Mouse (Mus musculus): ENCODE data around the gene Slc13a1.
"Not testable (repeated sequence)": the region's sequence is repeated elsewhere in the genome, so short reads cannot be mapped to it uniquely, and the experiment has no call there.

Gene Slc13a1

DNA sequence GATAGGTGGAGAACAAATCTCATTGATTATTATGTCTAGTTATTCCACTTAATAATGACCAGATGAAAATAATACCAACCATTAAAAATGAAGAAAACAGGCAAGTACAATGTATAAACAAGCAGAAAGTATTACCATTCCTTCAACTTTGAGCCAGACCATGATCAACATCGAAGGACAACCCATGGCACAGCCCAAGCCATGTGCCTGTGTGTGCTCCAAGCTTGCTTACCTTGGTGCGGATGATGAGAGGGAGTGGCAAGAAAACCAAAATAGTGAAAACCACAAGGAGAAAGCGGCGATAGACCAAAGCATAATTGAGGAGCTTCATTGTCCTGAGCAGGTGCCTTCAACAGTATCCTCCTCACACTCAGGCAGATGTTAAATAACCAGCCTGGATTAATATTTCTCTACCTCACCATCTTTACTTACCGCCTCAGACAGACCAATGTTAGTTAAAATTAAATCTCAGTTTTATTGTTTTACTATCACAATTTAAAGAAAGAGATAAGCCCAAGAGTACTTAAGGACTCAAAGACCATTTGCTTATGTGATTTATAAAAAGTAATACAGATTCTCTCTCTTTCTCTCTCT lies at the start of gene Slc13a1:
Gene Slc13a1, minus strand, starts transcription at position 359 of the 594 bp plus-strand sequence.
- DNase-seq (ENCODE audit: low spot score in 2 of 2), result no peak

- DNase-seq (ENCODE audit: low spot score in 2 of 2), result no peak
These were observed 40.0 kb upstream of the Slc13a1 start for GRCm38 (mm10) chr6:24207866-24208265.

- no peak for DNase-seq (ENCODE audit: low spot score in 2 of 2)
These were observed 34.3 kb upstream of the Slc13a1 start for GRCm38 (mm10) chr6:24202226-24202625.

GRCm38 (mm10) chr6:24200644-24201484 lies 33.0 kb upstream of the Slc13a1 start:
- no peak for DNase-seq (ENCODE audit: low spot score in 2 of 2)

GRCm38 (mm10) chr6:24197501-24198195 lies 29.8 kb upstream of the Slc13a1 start:
- not testable (repeated sequence) for DNase-seq (ENCODE audit: low spot score in 2 of 2)

DNA sequence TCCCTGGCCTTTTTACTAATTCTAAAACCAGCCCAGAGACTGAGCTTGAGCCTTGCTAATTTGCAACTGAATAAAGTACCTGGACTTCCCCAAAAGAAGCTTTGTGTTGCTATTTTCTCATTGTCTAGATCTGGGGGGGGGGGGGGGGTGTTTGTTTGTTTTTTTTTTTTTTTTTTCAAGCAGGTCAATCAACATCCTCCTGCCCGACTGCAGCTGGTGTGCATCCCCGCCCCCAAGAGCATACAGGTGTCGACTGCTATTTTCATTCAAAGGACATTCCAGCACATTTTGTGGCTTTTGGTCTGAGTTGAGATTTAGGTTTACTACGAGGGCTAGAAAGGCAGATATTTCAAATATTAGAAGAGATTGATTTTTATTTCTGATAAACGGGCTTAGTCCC lies 28.5 kb upstream of the Slc13a1 start:
- not testable (repeated sequence) for DNase-seq (ENCODE audit: low spot score in 2 of 2)

DNA sequence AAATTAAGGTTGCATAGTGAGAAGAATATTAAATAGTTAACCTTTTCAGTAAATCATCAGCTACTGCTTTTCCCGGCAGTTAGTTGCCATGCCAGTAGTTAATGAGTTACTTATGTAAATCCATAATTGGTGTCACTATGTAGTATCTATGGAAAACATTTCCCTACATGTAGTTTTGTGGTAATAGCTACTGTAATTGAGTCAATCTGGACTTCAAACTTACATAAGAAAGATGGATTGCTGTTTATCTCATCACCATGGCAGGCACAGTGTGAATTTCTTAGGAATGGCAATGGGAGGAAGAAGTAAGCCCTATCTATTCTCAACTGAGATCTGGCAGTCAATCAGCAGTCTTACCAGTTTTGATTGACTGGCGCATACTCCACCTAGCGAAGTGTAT lies 15.5 kb upstream of the Slc13a1 start:
- DNase-seq (ENCODE audit: low spot score in 2 of 2), result no peak

DNA sequence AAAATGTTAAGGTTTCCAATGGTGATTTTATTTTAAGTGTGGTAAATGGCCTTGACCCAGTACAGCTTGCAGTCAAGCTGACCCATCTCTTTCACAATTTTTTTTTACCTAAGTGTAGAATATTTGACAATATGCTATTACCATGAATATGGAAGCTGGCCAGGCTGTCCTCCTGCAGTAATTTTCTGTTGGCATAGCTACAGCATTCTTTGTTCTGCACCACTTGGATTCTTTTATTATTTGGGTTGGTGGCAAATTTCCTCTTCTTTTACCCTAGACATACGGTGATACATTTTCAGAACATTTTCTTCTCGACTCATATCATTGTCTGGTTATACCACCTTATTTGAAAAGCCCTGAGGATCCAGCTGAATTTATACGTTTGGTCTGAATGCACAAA lies 7.5 kb upstream of the Slc13a1 start:
- DNase-seq (ENCODE audit: low spot score in 2 of 2), result no peak

GRCm38 (mm10) chr6:24173951-24174350 lies 6.1 kb upstream of the Slc13a1 start:
- DNase-seq (ENCODE audit: low spot score in 2 of 2), result no peak

GRCm38 (mm10) chr6:24172736-24173135 lies 4.8 kb upstream of the Slc13a1 start:
- no peak for DNase-seq (ENCODE audit: low spot score in 2 of 2)

DNA sequence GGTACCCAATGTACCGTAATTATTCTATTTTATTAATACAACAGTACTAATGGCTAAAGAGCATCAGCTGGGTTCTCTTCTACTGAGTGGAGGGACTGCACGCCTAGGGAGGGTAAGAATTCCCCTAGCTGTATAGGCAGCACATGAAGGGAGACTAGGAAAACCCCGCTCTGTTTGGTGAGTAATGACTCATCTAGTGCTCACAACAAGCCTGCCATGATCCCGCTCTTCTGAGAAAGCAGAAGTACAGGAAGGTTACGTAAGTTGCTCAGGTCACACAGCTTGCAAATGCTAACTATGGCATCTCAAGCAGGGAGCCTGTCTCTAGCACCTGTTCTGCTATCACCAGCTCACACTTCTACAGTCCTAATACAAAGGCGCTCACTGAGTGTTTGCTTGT lies 1.1 kb downstream of the Slc13a1 start:
- DNase-seq (ENCODE audit: low spot score in 2 of 2), result no peak

GRCm38 (mm10) chr6:24165249-24165648 lies 2.6 kb downstream of the Slc13a1 start:
- DNase-seq (ENCODE audit: low spot score in 2 of 2), result no peak

- DNase-seq (ENCODE audit: low spot score in 2 of 2), result no peak
These were observed 8.1 kb downstream of the Slc13a1 start for GRCm38 (mm10) chr6:24159795-24160194.

GRCm38 (mm10) chr6:24154901-24155300 lies 13.0 kb downstream of the Slc13a1 start:
- no peak for DNase-seq (ENCODE audit: low spot score in 2 of 2)

GRCm38 (mm10) chr6:24132951-24133350 lies 34.9 kb downstream of the Slc13a1 start:
- DNase-seq (ENCODE audit: low spot score in 2 of 2), result no peak

DNA sequence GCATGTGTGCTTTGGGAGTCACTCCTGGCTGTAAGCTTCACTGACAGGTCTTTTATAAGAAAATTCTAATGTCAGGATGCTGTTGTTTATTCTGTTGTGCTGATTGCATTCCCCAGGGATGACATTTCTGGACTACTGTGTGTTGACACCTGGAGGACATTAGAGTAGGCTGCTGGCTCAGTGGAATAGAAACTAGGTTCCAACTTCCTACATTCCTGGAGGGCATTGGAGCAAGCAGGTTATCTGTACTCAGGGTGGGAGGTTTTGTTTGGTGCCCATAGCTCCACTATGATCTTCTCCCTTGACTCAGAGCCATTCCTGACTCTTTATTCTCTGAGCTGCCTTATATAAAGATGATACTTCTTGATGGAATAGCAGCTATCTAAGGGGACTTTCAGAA lies 45.3 kb downstream of the Slc13a1 start:
- DNase-seq (ENCODE audit: low spot score in 2 of 2), result no peak

GRCm38 (mm10) chr6:24111614-24112013 lies 56.3 kb downstream of the Slc13a1 start:
- DNase-seq (ENCODE audit: low spot score in 2 of 2), result no peak

DNA sequence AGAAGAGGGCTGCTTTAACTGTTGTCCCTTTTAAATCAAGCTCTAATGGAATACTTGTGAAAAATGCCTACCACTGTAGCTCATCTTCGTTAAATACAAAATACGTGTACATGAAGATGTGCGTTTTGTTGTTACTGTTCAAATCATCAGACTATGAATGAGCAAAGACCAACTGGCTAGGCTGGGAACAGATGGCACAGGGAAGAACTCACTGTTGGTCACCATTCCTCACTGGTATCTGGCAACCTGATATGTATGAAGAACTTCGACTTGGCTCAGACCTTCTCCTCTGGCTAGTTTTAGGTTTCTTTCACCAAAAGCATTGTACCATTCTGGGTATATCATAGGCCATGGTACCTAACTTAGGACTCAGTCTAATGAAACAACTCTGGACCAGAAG lies 59.4 kb downstream of the Slc13a1 start:
- no peak for DNase-seq (ENCODE audit: low spot score in 2 of 2)

DNA sequence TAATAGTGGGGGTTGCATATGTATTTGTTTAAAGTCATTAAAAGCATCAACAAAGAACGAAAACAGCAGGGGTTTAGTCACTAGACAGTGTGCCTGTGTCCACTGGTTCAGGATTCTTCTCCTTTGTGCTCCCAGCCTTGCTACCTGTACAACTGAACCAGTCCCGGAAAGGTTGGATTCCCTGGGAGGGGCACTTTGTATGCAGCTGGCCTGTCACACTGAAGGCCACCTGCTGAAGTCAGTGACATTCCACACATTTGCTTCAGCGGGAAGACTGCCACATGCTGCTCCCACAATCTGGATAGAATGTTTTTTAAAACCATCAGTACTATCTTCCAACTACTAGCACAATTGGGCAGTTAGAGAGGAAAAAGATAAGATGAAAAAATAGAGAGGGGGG lies 61.7 kb downstream of the Slc13a1 start:
- no peak for DNase-seq (ENCODE audit: low spot score in 2 of 2)

- no peak for DNase-seq (ENCODE audit: low spot score in 2 of 2)
These were observed 62.2 kb downstream of the Slc13a1 start for GRCm38 (mm10) chr6:24105681-24106080.

- no peak for DNase-seq (ENCODE audit: low spot score in 2 of 2)
These were observed 66.6 kb downstream of the Slc13a1 start for GRCm38 (mm10) chr6:24101281-24101680.

GRCm38 (mm10) chr6:24100705-24101104 lies 67.2 kb downstream of the Slc13a1 start:
- no peak for DNase-seq (ENCODE audit: low spot score in 2 of 2)

DNA sequence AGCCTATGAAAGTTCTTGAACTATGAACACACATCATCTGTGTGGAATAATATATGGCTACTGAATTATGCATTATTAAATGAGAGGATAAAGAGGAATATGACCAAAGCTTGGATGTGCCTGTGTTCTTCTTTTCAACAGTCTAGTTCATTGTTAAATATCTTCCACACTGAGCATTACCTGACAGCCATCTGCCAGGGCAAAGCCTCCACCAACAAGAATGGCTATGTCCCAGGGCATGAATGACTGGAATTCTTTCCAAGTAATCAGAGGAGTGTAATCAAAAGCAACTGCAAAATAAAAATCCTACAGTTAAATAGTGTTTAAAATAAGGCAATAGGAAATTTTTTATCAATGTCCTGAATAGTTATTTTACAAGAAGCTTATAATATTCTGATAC lies 70.5 kb downstream of the Slc13a1 start:
- no peak for DNase-seq (ENCODE audit: low spot score in 2 of 2)
